Mouse (Mus musculus): ENCODE data around the gene Lactb. TPM values are rescaled to one million over a fixed set of nuclear protein-coding genes. Genes with fewer than 3 reads are reported as not detected.
A peak's percentile ranks its signal among the peaks of the same experiment; 100 is the strongest.

Gene Lactb
- polyA plus RNA-seq, 1 experiment = 12.2 TPM

- Histone ChIP-seq H3K36me3 (ENCODE audit: control insufficient read depth, insufficient read depth, low read length, poor library complexity, severe bottlenecking) (no peaks in the 10 kb centered on the region), H3K27me3 (ENCODE audit: control insufficient read depth, insufficient read depth, low read length, poor library complexity, severe bottlenecking) (peaks cover 5% of the 10 kb centered on the region), H3K27ac (ENCODE audit: insufficient read depth, low read length) (no peak overlapping the region), H3K9ac (ENCODE audit: low read depth, poor library complexity, severe bottlenecking) (peak overlapping the region; percentile 82), H3K4me3 (ENCODE audit: low read depth, low read length) (peak overlapping the region; percentile 69), H3K9me3 (replicated peaks; ENCODE audit: control insufficient read depth, insufficient read depth, low read length, poor library complexity, severe bottlenecking) (no peaks in the 10 kb centered on the region), H3K4me1 (ENCODE audit: control insufficient read depth, insufficient read depth, low read length) (no peaks in the 10 kb centered on the region)
- TF ChIP-seq POLR2A (IDR thresholded peaks at IDR 0.05; ENCODE audit: insufficient read depth, low read length) (no peak), CTCF (IDR thresholded peaks at IDR 0.05; ENCODE audit: low read depth, low read length) (no peak), EP300 (IDR thresholded peaks at IDR 0.05; ENCODE audit: insufficient read depth, low read depth, low read length) (no peak)
Measured at GRCm38 (mm10) chr9:66918672-66919330, 56.5 kb downstream of the Lactb start.

- H3K27me3 ChIP-seq (ENCODE audit: control insufficient read depth, insufficient read depth, low read length, poor library complexity, severe bottlenecking) = peaks cover 5% of the 10 kb centered on the region
- H3K9ac ChIP-seq (ENCODE audit: low read depth, poor library complexity, severe bottlenecking) = no peak overlapping the region
- TF ChIP-seq EP300 (IDR thresholded peaks at IDR 0.05; ENCODE audit: insufficient read depth, low read depth, low read length) (no peak), CTCF (IDR thresholded peaks at IDR 0.05; ENCODE audit: low read depth, low read length) (no peak), POLR2A (IDR thresholded peaks at IDR 0.05; ENCODE audit: insufficient read depth, low read length) (no peak)
- H3K27ac ChIP-seq (ENCODE audit: insufficient read depth, low read length) = no peak overlapping the region
- no peaks in the 10 kb centered on the region for H3K36me3 ChIP-seq (ENCODE audit: control insufficient read depth, insufficient read depth, low read length, poor library complexity, severe bottlenecking)
- H3K9me3 ChIP-seq (replicated peaks; ENCODE audit: control insufficient read depth, insufficient read depth, low read length, poor library complexity, severe bottlenecking) = no peaks in the 10 kb centered on the region
- H3K4me1 ChIP-seq (ENCODE audit: control insufficient read depth, insufficient read depth, low read length) = no peaks in the 10 kb centered on the region
- no peak overlapping the region for H3K4me3 ChIP-seq (ENCODE audit: low read depth, low read length)
Measured at GRCm38 (mm10) chr9:66917892-66918255, 57.4 kb downstream of the Lactb start.

- Histone ChIP-seq H3K27ac (ENCODE audit: insufficient read depth, low read length) (no peak overlapping the region), H3K27me3 (ENCODE audit: control insufficient read depth, insufficient read depth, low read length, poor library complexity, severe bottlenecking) (peaks cover 5% of the 10 kb centered on the region), H3K9me3 (replicated peaks; ENCODE audit: control insufficient read depth, insufficient read depth, low read length, poor library complexity, severe bottlenecking) (no peaks in the 10 kb centered on the region), H3K36me3 (ENCODE audit: control insufficient read depth, insufficient read depth, low read length, poor library complexity, severe bottlenecking) (no peaks in the 10 kb centered on the region), H3K4me1 (ENCODE audit: control insufficient read depth, insufficient read depth, low read length) (no peaks in the 10 kb centered on the region), H3K9ac (ENCODE audit: low read depth, poor library complexity, severe bottlenecking) (no peak overlapping the region), H3K4me3 (ENCODE audit: low read depth, low read length) (no peak overlapping the region)
- no peak for TF ChIP-seq CTCF (IDR thresholded peaks at IDR 0.05; ENCODE audit: low read depth, low read length)
- TF ChIP-seq POLR2A (IDR thresholded peaks at IDR 0.05; ENCODE audit: insufficient read depth, low read length) = no peak
- no peak for TF ChIP-seq EP300 (IDR thresholded peaks at IDR 0.05; ENCODE audit: insufficient read depth, low read depth, low read length)
Measured at GRCm38 (mm10) chr9:66917216-66917891, 57.9 kb downstream of the Lactb start.

- H3K4me1 ChIP-seq (ENCODE audit: control insufficient read depth, insufficient read depth, low read length) = no peaks in the 10 kb centered on the region
- H3K9me3 ChIP-seq (replicated peaks; ENCODE audit: control insufficient read depth, insufficient read depth, low read length, poor library complexity, severe bottlenecking) = no peaks in the 10 kb centered on the region
- TF ChIP-seq EP300 (IDR thresholded peaks at IDR 0.05; ENCODE audit: insufficient read depth, low read depth, low read length) (no peak), CTCF (IDR thresholded peaks at IDR 0.05; ENCODE audit: low read depth, low read length) (no peak), POLR2A (IDR thresholded peaks at IDR 0.05; ENCODE audit: insufficient read depth, low read length) (no peak)
- H3K9ac ChIP-seq (ENCODE audit: low read depth, poor library complexity, severe bottlenecking) = no peak overlapping the region
- H3K36me3 ChIP-seq (ENCODE audit: control insufficient read depth, insufficient read depth, low read length, poor library complexity, severe bottlenecking) = no peaks in the 10 kb centered on the region
- peaks cover 5% of the 10 kb centered on the region for H3K27me3 ChIP-seq (ENCODE audit: control insufficient read depth, insufficient read depth, low read length, poor library complexity, severe bottlenecking)
- H3K4me3 ChIP-seq (ENCODE audit: low read depth, low read length) = no peak overlapping the region
- no peak overlapping the region for H3K27ac ChIP-seq (ENCODE audit: insufficient read depth, low read length)
Measured at GRCm38 (mm10) chr9:66915869-66916785, 59.2 kb downstream of the Lactb start.

GRCm38 (mm10) chr9:66915401-66915800 lies 59.9 kb downstream of the Lactb start:
- TF ChIP-seq CTCF (IDR thresholded peaks at IDR 0.05; ENCODE audit: low read depth, low read length) = no peak
- TF ChIP-seq EP300 (IDR thresholded peaks at IDR 0.05; ENCODE audit: insufficient read depth, low read depth, low read length) = no peak
- no peak for TF ChIP-seq POLR2A (IDR thresholded peaks at IDR 0.05; ENCODE audit: insufficient read depth, low read length)
- no peak overlapping the region for H3K27ac ChIP-seq (ENCODE audit: insufficient read depth, low read length)
- no peak overlapping the region for H3K9ac ChIP-seq (ENCODE audit: low read depth, poor library complexity, severe bottlenecking)
- H3K27me3 ChIP-seq (ENCODE audit: control insufficient read depth, insufficient read depth, low read length, poor library complexity, severe bottlenecking) = peaks cover 5% of the 10 kb centered on the region
- H3K4me3 ChIP-seq (ENCODE audit: low read depth, low read length) = no peak overlapping the region
- no peaks in the 10 kb centered on the region for H3K9me3 ChIP-seq (replicated peaks; ENCODE audit: control insufficient read depth, insufficient read depth, low read length, poor library complexity, severe bottlenecking)
- H3K36me3 ChIP-seq (ENCODE audit: control insufficient read depth, insufficient read depth, low read length, poor library complexity, severe bottlenecking) = no peaks in the 10 kb centered on the region
- H3K4me1 ChIP-seq (ENCODE audit: control insufficient read depth, insufficient read depth, low read length) = no peaks in the 10 kb centered on the region
